Mouse (Mus musculus): ENCODE data around the gene Ift22.

DNA sequence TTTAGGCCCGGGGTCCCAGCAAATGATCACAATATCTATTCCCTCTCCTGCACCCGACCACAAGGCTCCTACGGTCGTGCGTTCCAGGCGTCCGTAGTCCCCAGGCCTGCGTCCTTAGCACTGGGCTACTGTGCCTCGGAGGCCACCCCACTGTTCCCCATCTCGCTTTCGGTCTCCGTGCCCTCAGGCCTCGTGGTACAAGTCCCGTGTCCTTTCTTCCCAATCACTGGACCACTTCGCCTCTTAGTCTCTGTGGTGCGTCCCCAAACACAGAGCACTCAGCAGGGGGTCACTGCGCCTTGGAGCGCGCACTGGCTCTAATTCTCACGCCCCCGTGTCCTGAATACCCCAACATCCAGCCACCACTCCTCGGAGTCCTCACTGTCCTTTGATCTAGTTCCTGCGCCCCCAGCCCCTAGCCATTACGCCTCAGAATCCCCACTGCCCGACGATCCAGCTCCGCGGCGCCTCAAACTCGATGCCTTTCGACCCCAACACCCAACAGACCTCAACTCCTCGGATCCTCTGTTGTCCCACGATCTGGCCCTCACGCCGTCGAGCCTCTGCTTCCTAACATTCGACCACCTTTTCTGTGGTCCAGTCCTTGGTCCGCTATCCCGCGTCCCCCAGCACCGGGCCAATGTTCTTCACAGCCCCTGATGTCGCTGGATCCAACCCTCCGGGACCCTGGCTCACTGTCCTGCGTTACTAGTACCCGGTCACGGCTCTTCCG lies 25.7 kb upstream of the Ift22 start:
- no peak for TF ChIP-seq CTCF (IDR thresholded peaks at IDR 0.05; ENCODE audit: borderline replicate concordance, insufficient read depth, low read depth, low read length)
- TF ChIP-seq POLR2A (IDR thresholded peaks at IDR 0.05; ENCODE audit: borderline replicate concordance, insufficient read depth, low read length): no peak
